Mouse (Mus musculus): Measurements from ENCODE around the gene Glb1l.

DNA sequence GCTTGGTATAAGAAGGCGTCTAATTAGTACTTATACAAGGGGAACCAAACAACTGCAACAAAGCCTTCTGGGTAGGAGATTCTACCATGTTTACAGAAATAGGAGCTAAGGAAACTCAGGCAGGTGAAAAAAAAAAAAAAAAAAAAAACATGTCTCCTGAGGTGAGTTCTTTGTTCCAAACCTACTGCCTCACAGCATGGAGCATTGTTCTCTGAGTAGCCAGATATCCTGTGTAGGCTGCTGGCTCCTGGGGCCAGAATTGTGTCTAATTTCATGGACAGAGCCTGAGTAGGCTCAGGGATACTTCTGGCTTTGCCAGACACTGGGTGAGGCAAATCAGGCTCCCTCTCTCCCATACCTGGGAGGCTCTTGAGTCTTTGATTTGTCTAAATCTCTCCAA is 17.0 kb upstream of the Glb1l start:
- TF ChIP-seq CTCF (IDR thresholded peaks at IDR 0.05; ENCODE audit: extremely low read depth, insufficient read depth, insufficient read length, insufficient replicate concordance) (no peak), POLR2A (IDR thresholded peaks at IDR 0.05; ENCODE audit: low read depth, low read length) (no peak)

Measured in spleen, adult 2 months (tissue).